Comparison of ENCODE assay signal across 27 mouse cellular contexts in the genomic region with DNA sequence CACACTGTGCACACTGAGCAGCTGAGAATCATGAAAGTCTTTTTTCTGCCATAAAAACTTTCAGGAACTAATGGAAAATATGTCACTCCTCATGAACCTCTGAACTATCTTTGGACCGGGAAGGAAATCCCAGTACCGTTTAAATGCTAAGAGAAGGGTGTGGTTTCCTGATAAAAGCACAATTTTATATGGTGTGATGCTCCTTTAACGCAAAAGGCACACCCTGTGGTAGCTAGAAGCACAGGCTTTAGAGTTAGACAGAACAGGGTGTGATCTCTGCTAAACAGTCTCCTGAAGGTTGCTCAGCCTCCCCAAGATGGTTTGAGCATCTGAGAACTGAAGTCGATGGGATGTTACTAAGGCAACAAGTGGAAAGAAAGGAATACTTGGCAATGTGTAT. TPM values are rescaled to one million over a fixed set of nuclear protein-coding genes. Genes with fewer than 3 reads are reported as not detected.
DNase-seq lines count a peak whose midpoint lies in the region; ATAC-seq lines count a peak whose summit lies in the region.
"Had no signal": no experiment of that assay in that cellular context is flagged by ENCODE, and none has a peak within 500 bp of the region (broad histone marks: within the 10 kb centered on the region; RNA-seq: fewer than 3 reads in every experiment).

No protein-coding gene starts in this region.

- no peaks in the 10 kb centered on the region for H3K36me3 ChIP-seq in kidney, embryonic 14.5 days (ENCODE audit: control insufficient read depth, insufficient read depth, low read length)
- H3K36me3 ChIP-seq in forebrain, embryonic 13.5 days (ENCODE audit: poor library complexity, severe bottlenecking): no peaks in the 10 kb centered on the region
- H3K36me3 ChIP-seq: hindbrain, embryonic 10.5 days; hindbrain, embryonic 15.5 days; limb, embryonic 10.5 days; limb, embryonic 15.5 days; liver, embryonic 13.5 days had no signal

- ATAC-seq in kidney, embryonic 14.5 days (ENCODE audit: low FRiP score, low TSS enrichment): no peak
- no peak for ATAC-seq in forebrain, embryonic 13.5 days
- ATAC-seq: activated CD4-positive, CD25-positive, alpha-beta regulatory T cell, adult 4 months; CD4-positive, CD25-positive, alpha-beta regulatory T cell, adult 4 months; forebrain, postnatal 0 days; inflammation-experienced regulatory T-cells, adult 6 months had no signal

- peak; percentile 75 for DNase-seq in heart, adult 8-10 months (ENCODE audit: low spot score)
- no peak for DNase-seq in heart, postnatal 25 days (ENCODE audit: low spot score)
- peak; percentile 46 for DNase-seq in kidney, adult 9 months
- DNase-seq in lung, postnatal 36 days: peak; percentile 37
- DNase-seq in lung, postnatal 4 days: no peak
- DNase-seq: adrenal gland, adult 2 months; adrenal gland, postnatal 36 days; cerebellum, adult 2 months; cerebellum, postnatal 14 days; forebrain, postnatal 0 days; gastrocnemius, postnatal 10 days; layer of hippocampus, adult 9-11 months; liver, embryonic 13.5 days; midbrain, embryonic 14.5 days; thymus, adult 2 months; thymus, postnatal 4 days had no signal

- H3K4me1 ChIP-seq in kidney, embryonic 14.5 days (ENCODE audit: control insufficient read depth, insufficient read depth, low read length): peaks cover 12% of the 10 kb centered on the region
- H3K4me1 ChIP-seq in forebrain, embryonic 13.5 days: peaks cover 8% of the 10 kb centered on the region; the same call in 1 of the 2 replicates

- H3K4me3 ChIP-seq in kidney, embryonic 14.5 days (ENCODE audit: low read length): no peak overlapping the region
- H3K4me3 ChIP-seq in forebrain, embryonic 13.5 days: no peak overlapping the region
- H3K4me3 ChIP-seq: erythroblast, embryonic 14.5 days; hindbrain, embryonic 10.5 days; hindbrain, embryonic 15.5 days; limb, embryonic 10.5 days; limb, embryonic 15.5 days; liver, embryonic 13.5 days had no signal

- intact Hi-C loops in heart, postnatal 25 days (cut with DNase I): loop anchor here (2.0 kb wide), 2 partner anchors 22 to 70 kb away; no protein-coding TSS in a partner anchor

- H3K4me2 ChIP-seq in kidney, embryonic 14.5 days (replicated peaks; ENCODE audit: low read depth, low read length): no peak overlapping the region
- no peak overlapping the region for H3K4me2 ChIP-seq in forebrain, embryonic 13.5 days
- H3K4me2 ChIP-seq: hindbrain, embryonic 15.5 days; limb, embryonic 15.5 days; liver, embryonic 13.5 days had no signal

- H3K9ac ChIP-seq in kidney, embryonic 14.5 days (ENCODE audit: low read depth, low read length): no peak overlapping the region
- no peak overlapping the region for H3K9ac ChIP-seq in forebrain, embryonic 13.5 days
- H3K9ac ChIP-seq: forebrain, postnatal 0 days; hindbrain, embryonic 15.5 days; limb, embryonic 15.5 days; liver, embryonic 13.5 days had no signal

- 68% methylated on average over 4 of the region's 4 CpGs for WGBS in kidney, embryonic 14.5 days
- 94% methylated on average over 4 of the region's 4 CpGs for WGBS in forebrain, embryonic 13.5 days

- no peak overlapping the region for H3K27ac ChIP-seq in kidney, embryonic 14.5 days (ENCODE audit: low read depth, low read length)
- no peak overlapping the region for H3K27ac ChIP-seq in forebrain, embryonic 13.5 days
- H3K27ac ChIP-seq: hindbrain, embryonic 10.5 days; hindbrain, embryonic 15.5 days; limb, embryonic 10.5 days; limb, embryonic 15.5 days; liver, embryonic 13.5 days; macrophage had no signal

- no peaks in the 10 kb centered on the region for H3K27me3 ChIP-seq in kidney, embryonic 14.5 days (ENCODE audit: control insufficient read depth, insufficient read depth, low read length)
- H3K27me3 ChIP-seq in forebrain, embryonic 13.5 days: no peaks in the 10 kb centered on the region
- H3K27me3 ChIP-seq: hindbrain, embryonic 15.5 days; limb, embryonic 15.5 days; liver, embryonic 13.5 days had no signal

- H3K9me3 ChIP-seq in kidney, embryonic 14.5 days (ENCODE audit: control insufficient read depth, low read length): no peaks in the 10 kb centered on the region
- H3K9me3 ChIP-seq in forebrain, embryonic 13.5 days (replicated peaks): no peaks in the 10 kb centered on the region
- H3K9me3 ChIP-seq: hindbrain, embryonic 10.5 days; hindbrain, embryonic 15.5 days; limb, embryonic 10.5 days; limb, embryonic 15.5 days; liver, embryonic 13.5 days had no signal

RNA-seq across cellular contexts. Expression of a gene that starts 58.6 kb away (rescaled TPM):
- total RNA-seq in heart, adult 8-10 months (2022): 10 to 100 TPM; 13.1 to 16.0 (median 14.3) TPM
- total RNA-seq in heart, postnatal 25 days (2021): 10 to 100 TPM; 14.5 to 16.1 TPM
- 6.5 and 7.7 TPM in 2 replicates for polyA plus RNA-seq in kidney, embryonic 14.5 days (2014; fragmentation: Nextera tagmentation; extraction: Ambion mirVana)
- 5.6 and 5.9 TPM in 2 replicates for polyA plus RNA-seq in forebrain, embryonic 13.5 days (2015; fragmentation: Nextera tagmentation; extraction: Ambion mirVana)

Comparison
In these comparisons a context has a peak if more than half of its experiments do, and no peak if none do; other contexts are left out.
1. DNase-seq: peak in heart, adult 8-10 months (single experiment), kidney, adult 9 months (single experiment) and lung, postnatal 36 days (single experiment); none in heart, postnatal 25 days (single experiment) and lung, postnatal 4 days (0 of 2).